In the genomic region with DNA sequence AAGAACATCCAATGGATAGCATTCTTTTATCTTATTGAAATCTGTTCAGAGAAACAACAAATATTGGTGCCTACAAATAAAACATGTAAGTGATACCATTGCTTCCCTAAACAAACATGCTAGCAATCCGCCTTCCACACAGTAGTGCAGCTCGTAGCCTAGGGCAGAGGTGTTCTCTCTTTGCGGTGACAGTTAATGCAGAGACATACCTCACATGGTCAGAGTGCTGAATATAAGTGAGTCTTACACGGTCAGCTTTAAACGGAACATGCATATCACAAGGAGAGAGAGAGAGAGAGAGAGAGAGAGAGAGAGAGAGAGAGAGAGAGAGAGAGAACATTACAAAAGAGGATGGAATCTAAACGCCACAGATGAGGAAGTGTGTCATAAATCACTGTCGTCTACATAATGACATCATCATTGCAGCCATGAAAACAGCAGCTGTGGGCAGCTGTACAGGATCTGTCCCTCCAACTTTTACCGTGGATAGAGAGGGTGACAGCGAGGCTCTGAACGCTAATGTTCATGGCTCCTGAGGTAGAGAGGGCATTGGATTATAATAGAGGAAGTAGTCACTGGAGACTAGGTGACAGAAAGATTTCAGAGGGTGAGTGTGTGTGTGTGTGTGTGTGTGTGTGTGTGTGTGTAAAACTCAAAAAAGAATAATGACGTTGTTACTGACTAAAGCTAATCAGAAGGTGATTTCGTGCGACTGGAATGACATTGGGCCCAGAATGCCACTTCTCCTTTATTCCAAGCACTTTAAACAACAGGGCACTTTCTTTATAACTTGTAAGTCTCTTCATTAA, we compare ENCODE assay signal across 12 mouse cellular contexts. TPM values are rescaled to one million over a fixed set of nuclear protein-coding genes. Genes with fewer than 3 reads are reported as not detected.
DNase-seq lines count a peak whose midpoint lies in the region; ATAC-seq and TF ChIP-seq lines count a peak whose summit lies in the region.
"Had no signal": no experiment of that assay in that cellular context is flagged by ENCODE, and none has a peak within 500 bp of the region (broad histone marks: within the 10 kb centered on the region; RNA-seq: fewer than 3 reads in every experiment).

No protein-coding gene starts in this region.

- H3K9ac ChIP-seq in kidney, postnatal 0 days (ENCODE audit: low read depth, low read length) = no peak overlapping the region
- H3K9ac ChIP-seq in forebrain, embryonic 12.5 days = no peak overlapping the region
- H3K9ac ChIP-seq: liver, embryonic 14.5 days had no signal

- 35% methylated on average over 13 of the region's 13 CpGs for WGBS in kidney, postnatal 0 days
- WGBS in forebrain, embryonic 12.5 days = 91% methylated on average over 13 of the region's 13 CpGs

- TF ChIP-seq CTCF in kidney, postnatal 0 days (IDR thresholded peaks at IDR 0.05; ENCODE audit: low read depth) = no peak

- intact Hi-C loops in heart, postnatal 10 days (cut with DNase I) = no loop called here

- 0 out of 2 replicates have a peak, but pooled peaks cover 9% of the 10 kb centered on the region for H3K36me3 ChIP-seq in kidney, postnatal 0 days (ENCODE audit: insufficient read depth, low read length)
- peaks cover 16% of the 10 kb centered on the region for H3K36me3 ChIP-seq in forebrain, embryonic 12.5 days (replicated peaks)

- no peak overlapping the region for H3K4me3 ChIP-seq in kidney, postnatal 0 days (replicated peaks; ENCODE audit: low read depth, low read length)
- H3K4me3 ChIP-seq in forebrain, embryonic 12.5 days (replicated peaks) = no peak overlapping the region

- no peaks in the 10 kb centered on the region for H3K9me3 ChIP-seq in kidney, postnatal 0 days (replicated peaks; ENCODE audit: low read length)
- H3K9me3 ChIP-seq in forebrain, embryonic 12.5 days = no peaks in the 10 kb centered on the region

- H3K27me3 ChIP-seq in kidney, postnatal 0 days (ENCODE audit: insufficient read depth, low read length) = no peaks in the 10 kb centered on the region
- no peaks in the 10 kb centered on the region for H3K27me3 ChIP-seq in forebrain, embryonic 12.5 days

- 0 out of 2 replicates have a peak, but pooled peaks cover 6% of the 10 kb centered on the region for H3K4me1 ChIP-seq in kidney, postnatal 0 days (replicated peaks; ENCODE audit: insufficient read depth, low read length)
- no peaks in the 10 kb centered on the region for H3K4me1 ChIP-seq in forebrain, embryonic 12.5 days

- DNase-seq in heart, adult 11 months = peak; percentile 77
- no peak for DNase-seq in heart, postnatal 10 days
- DNase-seq in kidney, postnatal 0 days (ENCODE audit: low spot score) = peak; percentile 84
- no peak for DNase-seq in kidney, adult 9 months
- DNase-seq in A20 (ENCODE audit: low read depth, low spot score) = peak; percentile 41
- peak; percentile 44 to 63 for DNase-seq in kidney, postnatal 4 days
- no peak for DNase-seq in frontal cortex, postnatal 25 days (ENCODE audit: low spot score in 2 of 2)
- DNase-seq: adrenal gland, postnatal 36 days; cerebellum, adult 18-20 months; right cerebral cortex, postnatal 25 days had no signal

- 0 out of 2 replicates have a peak overlapping the region, but pooled peaks have one; percentile 25 for H3K27ac ChIP-seq in kidney, postnatal 0 days
- H3K27ac ChIP-seq in forebrain, embryonic 12.5 days = no peak overlapping the region
- H3K27ac ChIP-seq: liver, embryonic 14.5 days had no signal

- H3K4me2 ChIP-seq in kidney, postnatal 0 days (ENCODE audit: low read length) = no peak overlapping the region; the same call in 1 of the 2 replicates
- H3K4me2 ChIP-seq in forebrain, embryonic 12.5 days = no peak overlapping the region

- peak; percentile 62; the same call in 1 of the 2 replicates for ATAC-seq in kidney, postnatal 0 days (replicated peaks; ENCODE audit: low FRiP score, low read depth)
- ATAC-seq in forebrain, embryonic 12.5 days (ENCODE audit: low FRiP score) = no peak

RNA-seq across cellular contexts. Expression of gene Atp2b1, which starts 52.4 kb away (rescaled TPM):
- 10 to 100 TPM; 73.3 to 76.6 TPM for total RNA-seq in heart, postnatal 10 days (2021)
- 167 and 178 TPM in 2 replicates for polyA plus RNA-seq in kidney, postnatal 0 days (2015; fragmentation: Nextera tagmentation; extraction: Ambion mirVana)
- polyA plus RNA-seq in forebrain, embryonic 12.5 days (2016; fragmentation: Nextera tagmentation; extraction: Ambion mirVana) = 93.6 and 96.1 TPM in 2 replicates

Comparison
In these comparisons a context has a peak if more than half of its experiments do, and no peak if none do; other contexts are left out.
1. DNase-seq: peak in heart, adult 11 months (single experiment), kidney, postnatal 0 days (single experiment), A20 (single experiment) and kidney, postnatal 4 days (2 of 2); none in heart, postnatal 10 days (0 of 2), kidney, adult 9 months (single experiment) and frontal cortex, postnatal 25 days (0 of 2).